Mouse (Mus musculus) small intestine, adult 2 months (tissue): ENCODE data around the gene Rab20. TPM values are rescaled to one million over a fixed set of nuclear protein-coding genes. Genes with fewer than 3 reads are reported as not detected.

Experiments
- H3K27ac ChIP-seq: fragments of 200-500 bp; 2 replicates; pipeline ENCODE4 v1.5.1; 2012; ENCODE audit warnings: low read depth, low read length, control low read depth, inconsistent platforms; ENCODE audit not compliant: insufficient read depth
- H3K27me3 ChIP-seq: fragments of 200-500 bp; 2 replicates; pipeline ENCODE4 v1.6.1; 2012; ENCODE audit warnings: mild to moderate bottlenecking, moderate library complexity, low read length, inconsistent platforms; ENCODE audit not compliant: control insufficient read depth, insufficient read depth
- H3K36me3 ChIP-seq: fragments of 200-500 bp; 2 replicates; pipeline ENCODE4 v1.6.1; 2012; ENCODE audit warnings: mild to moderate bottlenecking, low read length, control low read depth, inconsistent platforms; ENCODE audit not compliant: control insufficient read depth, insufficient read depth
- H3K4me1 ChIP-seq: fragments of 200-500 bp; 2 replicates; pipeline ENCODE4 v1.6.1; 2012; ENCODE audit warnings: low read length, inconsistent platforms, mixed read lengths; ENCODE audit not compliant: control insufficient read depth, insufficient read depth, insufficient read length
- H3K4me3 ChIP-seq: fragments of 200-500 bp; 2 replicates; pipeline ENCODE4 v1.5.1; 2012; ENCODE audit warnings: low read depth, mild to moderate bottlenecking, control low read depth, inconsistent platforms, low read length, moderate library complexity
- CTCF ChIP-seq: fragments of 200-500 bp; IDR thresholded peaks from 2 replicates; pipeline ENCODE4 v1.5.1; 2012; ENCODE audit warnings: low read depth, mild to moderate bottlenecking, control low read depth, inconsistent platforms, low read length, moderate library complexity, mixed read lengths; ENCODE audit not compliant: insufficient replicate concordance, insufficient read length; ENCODE audit errors: extremely low read depth
- POLR2A ChIP-seq: fragments of 200-500 bp; IDR thresholded peaks from 2 replicates; pipeline ENCODE4 v1.6.1; 2012; ENCODE audit warnings: low read depth, mild to moderate bottlenecking, control low read depth, inconsistent platforms, low read length, moderate library complexity
- WGBS: fragments of 180-500 bp; shearing (Covaris S2); methylation state at CpG from one replicate; pipeline ENCODE4 v1.1.7; 2018; 5-methylcytosine and 5-hydroxymethylcytosine counted together
- polyA plus RNA-seq: library from polyadenylated mRNA; depleted of rRNA; stranded (reverse); fragments of >200 nt; gene quantifications from 2 replicates; pipeline ENCODE4 v1.2.3, GENCODE M21; 2012

Gene Rab20
- polyA plus RNA-seq, 1 experiment, result 43.3 TPM

GRCm38 (mm10) chr8:11512711-11513110, 34.2 kb upstream of the Rab20 start:
- Histone ChIP-seq H3K27me3 (no peaks in the 10 kb centered on the region), H3K4me3 (no peak overlapping the region), H3K4me1 (no peaks in the 10 kb centered on the region), H3K36me3 (peaks cover 65% of the 10 kb centered on the region), H3K27ac (no peak overlapping the region)
- WGBS, result 83% methylated on average over 9 of the region's 9 CpGs
- TF ChIP-seq POLR2A, result no peak
- TF ChIP-seq CTCF, result no peak

GRCm38 (mm10) chr8:11510971-11511370, 32.5 kb upstream of the Rab20 start:
- peaks cover 75% of the 10 kb centered on the region for H3K36me3 ChIP-seq
- TF ChIP-seq POLR2A (no peak), CTCF (no peak)

GRCm38 (mm10) chr8:11508880-11509279, 30.4 kb upstream of the Rab20 start:
- no peak for TF ChIP-seq CTCF
- no peak for TF ChIP-seq POLR2A
- H3K36me3 ChIP-seq, result peaks cover 85% of the 10 kb centered on the region
- 82% methylated on average over 10 of the region's 10 CpGs for WGBS

More at GRCm38 (mm10) chr8:11510971-11511370, 32.5 kb upstream of the Rab20 start:
- no peaks in the 10 kb centered on the region for H3K27me3 ChIP-seq
- H3K4me3 ChIP-seq, result no peak overlapping the region
- WGBS, result 88% methylated on average over 5 of the region's 5 CpGs
- H3K27ac ChIP-seq, result no peak overlapping the region
- no peaks in the 10 kb centered on the region for H3K4me1 ChIP-seq

GRCm38 (mm10) chr8:11506802-11507201, 28.3 kb upstream of the Rab20 start:
- 69% methylated on average over 6 of the region's 6 CpGs for WGBS
- Histone ChIP-seq H3K27me3 (no peaks in the 10 kb centered on the region), H3K4me3 (no peak overlapping the region), H3K4me1 (no peaks in the 10 kb centered on the region), H3K27ac (no peak overlapping the region), H3K36me3 (peaks cover 79% of the 10 kb centered on the region)
- TF ChIP-seq POLR2A, result no peak
- TF ChIP-seq CTCF, result peak; percentile 61; the same call in 1 of the 2 replicates

More at GRCm38 (mm10) chr8:11508880-11509279, 30.4 kb upstream of the Rab20 start:
- Histone ChIP-seq H3K27me3 (no peaks in the 10 kb centered on the region), H3K4me1 (no peaks in the 10 kb centered on the region), H3K27ac (no peak overlapping the region), H3K4me3 (no peak overlapping the region)

- Histone ChIP-seq H3K36me3 (peaks cover 72% of the 10 kb centered on the region), H3K4me1 (no peaks in the 10 kb centered on the region), H3K27me3 (no peaks in the 10 kb centered on the region), H3K4me3 (no peak overlapping the region), H3K27ac (no peak overlapping the region)
- WGBS, result 90% methylated on average over 14 of the region's 14 CpGs
- TF ChIP-seq POLR2A (no peak), CTCF (no peak; the same call in 1 of the 2 replicates)
Measured at GRCm38 (mm10) chr8:11506074-11506473, 27.6 kb upstream of the Rab20 start.

- Histone ChIP-seq H3K4me3 (no peak overlapping the region), H3K27ac (no peak overlapping the region), H3K27me3 (no peaks in the 10 kb centered on the region), H3K36me3 (peaks cover 52% of the 10 kb centered on the region), H3K4me1 (peaks cover 3% of the 10 kb centered on the region; the same call in 1 of the 2 replicates)
- no peak for TF ChIP-seq CTCF
- no peak for TF ChIP-seq POLR2A
- WGBS, result 77% methylated on average over 13 of the region's 13 CpGs
Measured at GRCm38 (mm10) chr8:11503476-11504232, 25.1 kb upstream of the Rab20 start.

- Histone ChIP-seq H3K4me3 (no peak overlapping the region), H3K27ac (no peak overlapping the region), H3K4me1 (peaks cover 15% of the 10 kb centered on the region; the same call in 1 of the 2 replicates), H3K36me3 (peaks cover 13% of the 10 kb centered on the region; the same call in 1 of the 2 replicates), H3K27me3 (no peaks in the 10 kb centered on the region)
- TF ChIP-seq POLR2A (no peak), CTCF (no peak)
- WGBS, result 69% methylated on average over 4 of the region's 4 CpGs
Measured at GRCm38 (mm10) chr8:11498786-11499485, 20.4 kb upstream of the Rab20 start.
